In the genomic region with DNA sequence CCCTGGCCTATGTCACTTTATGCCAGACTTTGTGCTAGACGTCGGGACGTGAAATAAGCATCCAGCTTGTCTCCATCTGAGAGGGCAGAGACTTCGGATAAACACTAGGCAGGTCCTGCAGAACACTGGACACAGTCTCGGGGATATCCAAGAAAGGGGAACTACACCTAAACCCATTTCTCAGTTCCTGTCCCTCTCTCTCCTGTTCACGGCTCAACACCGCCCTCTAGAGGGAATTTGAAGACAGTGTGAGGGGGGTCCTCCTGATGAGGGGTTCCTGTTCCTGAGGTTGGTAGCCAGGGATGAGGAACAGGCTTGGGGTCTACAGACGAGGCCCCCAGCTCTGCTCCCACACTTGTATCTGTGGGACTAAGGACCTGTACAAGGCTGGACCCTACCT, we compare ENCODE assay signal across 9 mouse cellular contexts. TPM values are rescaled to one million over a fixed set of nuclear protein-coding genes. Genes with fewer than 3 reads are reported as not detected.
DNase-seq lines count a peak whose midpoint lies in the region; ATAC-seq lines count a peak whose summit lies in the region.
"Had no signal": no experiment of that assay in that cellular context is flagged by ENCODE, and none has a peak within 500 bp of the region (broad histone marks: within the 10 kb centered on the region; RNA-seq: fewer than 3 reads in every experiment).

No protein-coding gene starts in this region.

- peaks cover 5% of the 10 kb centered on the region; the same call in 1 of the 2 replicates for H3K27me3 ChIP-seq in forebrain, embryonic 11.5 days (ENCODE audit: control insufficient read depth, insufficient read depth, low read length)
- no peaks in the 10 kb centered on the region for H3K27me3 ChIP-seq in forebrain, embryonic 16.5 days (replicated peaks; ENCODE audit: control insufficient read depth, insufficient read depth, low read length)
- no peaks in the 10 kb centered on the region for H3K27me3 ChIP-seq in heart, embryonic 12.5 days (replicated peaks)
- no peaks in the 10 kb centered on the region for H3K27me3 ChIP-seq in liver, embryonic 13.5 days

- H3K9me3 ChIP-seq in forebrain, embryonic 11.5 days (ENCODE audit: control insufficient read depth, low read length) = no peaks in the 10 kb centered on the region
- H3K9me3 ChIP-seq in forebrain, embryonic 16.5 days (ENCODE audit: control insufficient read depth, low read length) = no peaks in the 10 kb centered on the region
- no peaks in the 10 kb centered on the region for H3K9me3 ChIP-seq in heart, embryonic 12.5 days (replicated peaks)
- no peaks in the 10 kb centered on the region for H3K9me3 ChIP-seq in liver, embryonic 13.5 days (replicated peaks)

- no peak overlapping the region for H3K4me2 ChIP-seq in forebrain, embryonic 11.5 days (ENCODE audit: low read depth, low read length, severe bottlenecking)
- H3K4me2 ChIP-seq in forebrain, embryonic 16.5 days (ENCODE audit: low read length) = no peak overlapping the region
- 0 out of 2 replicates have a peak overlapping the region, but pooled peaks have one; percentile 14 for H3K4me2 ChIP-seq in heart, embryonic 12.5 days
- H3K4me2 ChIP-seq in liver, embryonic 13.5 days = peak overlapping the region; percentile 94

- no peak overlapping the region for H3K9ac ChIP-seq in forebrain, embryonic 11.5 days (ENCODE audit: low read length)
- no peak overlapping the region for H3K9ac ChIP-seq in forebrain, embryonic 16.5 days (replicated peaks; ENCODE audit: low read depth, low read length)
- H3K9ac ChIP-seq in heart, embryonic 12.5 days = no peak overlapping the region
- H3K9ac ChIP-seq in liver, embryonic 13.5 days = peak overlapping the region; percentile 92

- ATAC-seq in forebrain, embryonic 11.5 days (replicated peaks; ENCODE audit: low FRiP score) = no peak
- no peak for ATAC-seq in forebrain, embryonic 16.5 days
- no peak for ATAC-seq in heart, embryonic 12.5 days (ENCODE audit: insufficient number of reproducible peaks, low FRiP score)
- ATAC-seq in liver, embryonic 13.5 days (ENCODE audit: low read depth) = no peak

- H3K4me1 ChIP-seq in forebrain, embryonic 11.5 days (replicated peaks; ENCODE audit: control insufficient read depth, insufficient read depth, low read length) = peaks cover 11% of the 10 kb centered on the region
- peaks cover 18% of the 10 kb centered on the region for H3K4me1 ChIP-seq in forebrain, embryonic 16.5 days (replicated peaks; ENCODE audit: control insufficient read depth, insufficient read depth, low read length)
- peaks cover 24% of the 10 kb centered on the region for H3K4me1 ChIP-seq in heart, embryonic 12.5 days (replicated peaks)
- peaks cover 90% of the 10 kb centered on the region for H3K4me1 ChIP-seq in liver, embryonic 13.5 days (replicated peaks)

- DNase-seq in forebrain, embryonic 11.5 days (ENCODE audit: low spot score) = peak; percentile 79
- DNase-seq in 416B (ENCODE audit: low read depth) = peak; percentile 87
- DNase-seq in WW6 (ENCODE audit: low read depth, low spot score) = peak; percentile 63
- peak; percentile 61 for DNase-seq in liver, embryonic 13.5 days
- peak; percentile 58 for DNase-seq in retina, postnatal 7 days (ENCODE audit: low read depth, low spot score)
- DNase-seq in urinary bladder, postnatal 10 days (ENCODE audit: low spot score) = no peak

- H3K27ac ChIP-seq in forebrain, embryonic 11.5 days (ENCODE audit: low read depth, low read length) = no peak overlapping the region
- H3K27ac ChIP-seq in forebrain, embryonic 16.5 days (ENCODE audit: low read length) = no peak overlapping the region
- H3K27ac ChIP-seq in heart, embryonic 12.5 days (ENCODE audit: poor library complexity, severe bottlenecking) = no peak overlapping the region
- peak overlapping the region; percentile 97 for H3K27ac ChIP-seq in liver, embryonic 13.5 days
- H3K27ac ChIP-seq: macrophage had no signal

- 7% methylated on average over 8 of the region's 8 CpGs for WGBS in forebrain, embryonic 11.5 days
- WGBS in forebrain, embryonic 16.5 days = 2% methylated on average over 8 of the region's 8 CpGs
- 4% methylated on average over 8 of the region's 8 CpGs for WGBS in heart, embryonic 12.5 days
- WGBS in liver, embryonic 13.5 days (ENCODE audit: insufficient replicate concordance) = 0% methylated on average over 8 of the region's 8 CpGs

- no peaks in the 10 kb centered on the region for H3K36me3 ChIP-seq in forebrain, embryonic 11.5 days (ENCODE audit: control insufficient read depth, insufficient read depth, low read length)
- H3K36me3 ChIP-seq in forebrain, embryonic 16.5 days (ENCODE audit: control insufficient read depth, insufficient read depth) = no peaks in the 10 kb centered on the region
- H3K36me3 ChIP-seq in heart, embryonic 12.5 days = no peaks in the 10 kb centered on the region
- H3K36me3 ChIP-seq in liver, embryonic 13.5 days = peaks cover 2% of the 10 kb centered on the region; the same call in 1 of the 2 replicates

- H3K4me3 ChIP-seq in forebrain, embryonic 11.5 days (ENCODE audit: low read depth, low read length) = no peak overlapping the region
- no peak overlapping the region for H3K4me3 ChIP-seq in forebrain, embryonic 16.5 days (replicated peaks; ENCODE audit: low read length)
- H3K4me3 ChIP-seq in heart, embryonic 12.5 days = no peak overlapping the region
- 0 out of 2 replicates have a peak overlapping the region, but pooled peaks have one; percentile 8 for H3K4me3 ChIP-seq in liver, embryonic 13.5 days (replicated peaks)

RNA-seq across cellular contexts. Expression of gene Carhsp1, which starts 2.2 kb away (rescaled TPM):
- 55.9 and 62.2 TPM in 2 replicates for polyA plus RNA-seq in forebrain, embryonic 11.5 days (2014; fragmentation: Nextera tagmentation; extraction: Ambion mirVana)
- polyA plus RNA-seq in forebrain, embryonic 16.5 days (2015; fragmentation: Nextera tagmentation; extraction: Ambion mirVana) = 181 and 200 TPM in 2 replicates
- 95.8 and 102 TPM in 2 replicates for polyA plus RNA-seq in heart, embryonic 12.5 days (2016; fragmentation: Nextera tagmentation; extraction: Ambion mirVana)
- 62.4 and 67.1 TPM in 2 replicates for polyA plus RNA-seq in liver, embryonic 13.5 days (2015; fragmentation: Nextera tagmentation; extraction: Ambion mirVana)

RNA-seq across cellular contexts. Expression of gene Gm5767, which starts 6.4 kb away (rescaled TPM):
- not detected in 2 replicates for polyA plus RNA-seq in forebrain, embryonic 11.5 days (2014; fragmentation: Nextera tagmentation; extraction: Ambion mirVana)
- not detected in 2 replicates for polyA plus RNA-seq in forebrain, embryonic 16.5 days (2015; fragmentation: Nextera tagmentation; extraction: Ambion mirVana)
- polyA plus RNA-seq in heart, embryonic 12.5 days (2016; fragmentation: Nextera tagmentation; extraction: Ambion mirVana) = not detected in 2 replicates
- polyA plus RNA-seq in liver, embryonic 13.5 days (2015; fragmentation: Nextera tagmentation; extraction: Ambion mirVana) = not detected in 2 replicates
- polyA plus RNA-seq: macrophage had no signal

RNA-seq across cellular contexts. Expression of gene Tmem186, which starts 36.7 kb away (rescaled TPM):
- polyA plus RNA-seq in forebrain, embryonic 11.5 days (2014; fragmentation: Nextera tagmentation; extraction: Ambion mirVana) = 19.9 and 20.8 TPM in 2 replicates
- polyA plus RNA-seq in forebrain, embryonic 16.5 days (2015; fragmentation: Nextera tagmentation; extraction: Ambion mirVana) = 26.8 and 27.8 TPM in 2 replicates
- 16.9 TPM in 2 replicates for polyA plus RNA-seq in heart, embryonic 12.5 days (2016; fragmentation: Nextera tagmentation; extraction: Ambion mirVana)
- polyA plus RNA-seq in liver, embryonic 13.5 days (2015; fragmentation: Nextera tagmentation; extraction: Ambion mirVana) = 11.2 and 11.8 TPM in 2 replicates

RNA-seq across cellular contexts. Expression of gene Pmm2, which starts 36.7 kb away (rescaled TPM):
- polyA plus RNA-seq in forebrain, embryonic 11.5 days (2014; fragmentation: Nextera tagmentation; extraction: Ambion mirVana) = 43.8 and 44.8 TPM in 2 replicates
- 48.1 and 53.4 TPM in 2 replicates for polyA plus RNA-seq in forebrain, embryonic 16.5 days (2015; fragmentation: Nextera tagmentation; extraction: Ambion mirVana)
- polyA plus RNA-seq in heart, embryonic 12.5 days (2016; fragmentation: Nextera tagmentation; extraction: Ambion mirVana) = 43.1 and 43.3 TPM in 2 replicates
- 37.0 and 38.5 TPM in 2 replicates for polyA plus RNA-seq in liver, embryonic 13.5 days (2015; fragmentation: Nextera tagmentation; extraction: Ambion mirVana)

Comparison
In these comparisons a context has a peak if more than half of its experiments do, and no peak if none do; other contexts are left out.
1. H3K4me2 ChIP-seq: peak in heart, embryonic 12.5 days (single experiment) and liver, embryonic 13.5 days (single experiment); none in forebrain, embryonic 11.5 days (single experiment) and forebrain, embryonic 16.5 days (single experiment).